Mouse (Mus musculus) kidney, adult 11 months (tissue): Measurements from ENCODE around the gene Hace1.

Experiments
- DNase-seq: peaks from one replicate; pipeline ENCODE4 v3.0.0; 2022

The Hace1 gene

DNA sequence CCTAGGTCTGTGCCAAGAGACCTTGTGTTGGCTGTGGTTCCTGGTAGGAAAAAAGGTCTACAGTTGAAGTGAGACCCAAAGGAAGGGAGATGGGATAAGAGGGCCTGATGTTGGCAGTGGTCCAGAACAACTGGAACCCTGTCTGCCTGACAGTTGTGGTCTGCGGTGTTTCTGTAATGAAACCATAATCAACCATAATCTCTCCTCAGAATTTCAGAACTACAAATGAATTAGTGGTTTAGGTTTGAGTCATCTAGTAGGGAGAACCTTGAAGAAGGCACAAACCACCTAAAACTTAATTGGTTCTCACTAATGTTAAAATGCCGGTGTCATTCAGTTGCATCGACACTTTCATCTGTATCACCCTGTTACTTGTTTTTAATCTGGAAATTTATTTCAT lies 133.2 kb downstream of the Hace1 start:
- DNase-seq: no peak

DNA sequence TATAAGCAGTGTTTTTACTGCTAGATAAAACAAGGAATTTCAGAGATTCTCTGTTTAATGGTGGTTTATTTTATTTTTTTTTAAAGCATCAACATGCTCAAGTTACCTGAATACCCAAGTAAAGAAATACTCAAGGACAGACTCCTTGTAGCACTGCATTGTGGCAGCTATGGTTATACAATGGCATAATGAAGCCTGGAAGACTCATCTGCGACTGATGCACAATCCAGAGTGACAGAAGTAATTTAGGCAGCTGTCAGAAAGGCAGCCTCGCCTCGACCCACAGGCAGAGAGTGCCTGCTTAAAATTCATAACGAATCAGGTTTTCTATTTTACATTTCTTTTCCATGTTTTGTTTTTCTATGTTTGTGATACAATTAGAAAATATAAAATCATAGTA lies 133.7 kb downstream of the Hace1 start:
- DNase-seq: no peak
